Mouse (Mus musculus) limb, embryonic 13.5 days (tissue): ENCODE results near the gene Rapgef5. TPM values are rescaled to one million over a fixed set of nuclear protein-coding genes. Genes with fewer than 3 reads are reported as not detected.

Source experiments
- ATAC-seq: fragments of 200-750 bp; cut with Nextera tagmentation; 2 replicates; pipeline ENCODE4 v1.8.0; 2017; ENCODE audit warnings: low read depth, moderate number of reproducible peaks, moderate TSS enrichment; ENCODE audit not compliant: low FRiP score
- H3K27ac ChIP-seq: fragments of 300-500 bp; sonication (generic); 2 replicates; pipeline ENCODE4 v1.5.1; 2015; ENCODE audit warnings: inconsistent platforms, mild to moderate bottlenecking, moderate library complexity
- H3K27me3 ChIP-seq: fragments of 300-500 bp; sonication (generic); 2 replicates; pipeline ENCODE4 v1.6.1; 2015; ENCODE audit warnings: mild to moderate bottlenecking, inconsistent platforms
- H3K36me3 ChIP-seq: fragments of 300-500 bp; sonication (generic); 2 replicates; pipeline ENCODE4 v1.6.1; 2015; ENCODE audit warnings: inconsistent platforms, mild to moderate bottlenecking, moderate library complexity
- H3K4me1 ChIP-seq: fragments of 300-500 bp; sonication (generic); 2 replicates; pipeline ENCODE4 v1.6.1; 2015; ENCODE audit warnings: inconsistent platforms
- H3K4me2 ChIP-seq: fragments of 300-500 bp; sonication (generic); replicated peaks from 2 replicates; pipeline ENCODE4 v1.6.1; 2015; ENCODE audit warnings: inconsistent platforms, mild to moderate bottlenecking, moderate library complexity
- H3K4me3 ChIP-seq: fragments of 300-500 bp; sonication (generic); 2 replicates; pipeline ENCODE4 v1.5.1; 2015; ENCODE audit warnings: moderate library complexity, mild to moderate bottlenecking, inconsistent platforms
- H3K9ac ChIP-seq: fragments of 300-500 bp; sonication (generic); 2 replicates; pipeline ENCODE4 v1.6.1; 2015; ENCODE audit warnings: mild to moderate bottlenecking, inconsistent platforms
- H3K9me3 ChIP-seq: fragments of 300-500 bp; sonication (generic); 2 replicates; pipeline ENCODE4 v1.6.1; 2016; ENCODE audit warnings: inconsistent platforms
- WGBS: fragments of 180-500 bp; shearing (Covaris S2); methylation state at CpG from one replicate; pipeline ENCODE4 v1.1.7; 2015; 5-methylcytosine and 5-hydroxymethylcytosine counted together
- polyA plus RNA-seq: library from polyadenylated mRNA; unstranded; fragments of >200 nt; fragmentation: Nextera tagmentation; extraction: Ambion mirVana; gene quantifications from 2 replicates; pipeline ENCODE4 v1.2.1, GENCODE M21; 2015

Gene Rapgef5
- polyA plus RNA-seq, 1 experiment from 2014 or later: 7.6 TPM

DNA sequence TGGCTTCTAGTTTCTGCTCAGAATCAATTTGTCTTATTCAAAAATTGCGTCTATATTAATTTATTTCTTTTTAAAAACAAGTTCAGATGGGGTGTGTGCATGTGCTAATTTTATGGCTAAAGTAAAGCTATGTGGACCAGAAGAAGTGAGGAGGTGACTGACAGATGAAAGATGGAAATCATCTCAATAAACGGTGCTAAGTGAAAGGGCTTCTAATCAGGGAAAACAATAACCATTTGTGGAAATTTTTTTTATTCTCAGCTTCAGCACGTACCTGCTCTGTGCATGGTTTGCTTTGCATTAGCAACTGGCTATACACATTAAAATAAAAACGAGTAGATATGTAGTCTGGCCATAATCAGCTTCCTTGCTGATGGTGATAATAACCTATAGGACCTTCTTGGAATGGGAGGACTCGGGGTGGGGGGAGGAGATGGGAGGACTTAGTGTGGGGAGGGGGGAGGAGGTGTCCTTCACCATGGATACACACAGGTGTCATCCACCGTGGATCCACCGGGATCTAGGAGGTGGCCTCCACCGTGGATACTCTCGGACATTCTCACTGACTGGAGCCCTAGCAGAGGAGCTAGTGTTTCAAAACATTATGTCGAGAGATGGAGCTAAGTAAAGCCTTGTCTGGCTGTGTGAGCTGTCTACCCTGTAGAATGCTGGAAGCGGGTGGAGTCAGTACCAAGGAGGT is 221.2 kb downstream of the Rapgef5 start:
- Histone ChIP-seq H3K9me3 (no peaks in the 10 kb centered on the region), H3K4me1 (peaks cover 5% of the 10 kb centered on the region; the same call in 1 of the 2 replicates), H3K4me3 (no peak overlapping the region), H3K27ac (no peak overlapping the region), H3K4me2 (no peak overlapping the region), H3K36me3 (no peaks in the 10 kb centered on the region), H3K27me3 (no peaks in the 10 kb centered on the region), H3K9ac (no peak overlapping the region)
- 72% methylated on average over 11 of the region's 11 CpGs for WGBS
- ATAC-seq: no peak

DNA sequence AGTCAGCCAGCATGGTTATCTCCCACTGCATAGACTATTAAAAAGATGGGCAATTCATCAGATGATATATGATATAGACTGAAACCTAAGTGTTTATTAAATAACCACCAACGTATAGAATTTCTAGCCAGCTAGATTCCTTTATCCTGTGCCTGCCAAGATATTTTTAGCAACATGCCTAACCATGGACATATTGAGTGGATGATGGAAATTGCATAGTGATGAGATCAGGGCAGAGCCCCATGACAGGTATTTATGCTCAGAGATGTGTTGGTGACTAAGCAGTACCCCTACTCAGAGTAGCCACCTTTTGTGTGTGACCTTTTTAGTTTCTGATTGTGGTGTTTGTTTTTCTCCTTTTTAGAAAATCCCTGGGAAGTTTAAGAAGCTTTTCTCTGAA is 226.2 kb downstream of the Rapgef5 start:
- no peak for ATAC-seq
- Histone ChIP-seq H3K9ac (no peak overlapping the region), H3K36me3 (no peaks in the 10 kb centered on the region)

DNA sequence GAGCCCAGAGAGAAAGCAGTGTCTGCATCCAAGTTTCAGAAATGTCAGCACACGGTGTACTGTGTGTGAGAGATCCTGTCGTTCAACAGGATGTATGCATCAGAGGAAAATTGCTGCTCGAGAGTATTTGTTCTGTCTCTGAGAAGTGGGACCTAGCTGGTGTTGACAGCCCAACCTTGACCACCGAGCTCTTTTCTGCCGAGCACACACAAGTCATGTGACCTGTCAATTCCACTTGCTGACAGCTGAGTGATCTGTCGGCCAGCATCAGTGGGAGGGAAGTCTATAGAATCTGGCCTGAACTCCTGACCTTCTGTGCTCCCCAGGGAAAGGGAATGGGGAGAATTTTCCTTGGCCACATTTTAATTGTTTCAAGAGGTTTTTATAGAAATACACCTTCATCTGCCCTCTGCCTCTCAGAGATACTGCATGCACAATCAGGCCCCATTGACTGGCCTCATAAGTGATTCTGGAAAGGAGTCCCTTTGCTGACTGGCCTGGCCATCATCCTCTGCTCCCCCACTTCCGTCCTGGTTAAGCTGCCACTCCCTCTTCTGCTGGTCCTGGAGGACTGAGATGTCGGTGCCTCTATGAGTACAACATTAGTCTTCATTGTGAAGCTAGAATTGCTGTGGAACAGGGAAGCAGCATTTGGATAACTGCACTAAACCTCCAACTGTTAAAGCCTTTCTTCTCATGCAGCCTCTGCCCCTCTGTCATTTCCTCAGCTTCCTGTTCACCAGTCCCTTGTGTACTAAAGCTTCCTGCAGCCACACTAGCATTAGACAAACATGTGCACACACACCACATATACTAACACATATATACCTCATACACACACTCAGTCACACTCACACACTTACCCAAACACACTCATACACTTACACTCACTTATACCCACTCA is 228.6 kb downstream of the Rapgef5 start:
- Histone ChIP-seq H3K9me3 (no peaks in the 10 kb centered on the region), H3K4me1 (no peaks in the 10 kb centered on the region), H3K27me3 (no peaks in the 10 kb centered on the region), H3K27ac (no peak overlapping the region; the same call in 1 of the 2 replicates), H3K9ac (no peak overlapping the region), H3K4me3 (no peak overlapping the region), H3K36me3 (no peaks in the 10 kb centered on the region), H3K4me2 (no peak overlapping the region)
- ATAC-seq: no peak
- 41% methylated on average over 8 of the region's 8 CpGs for WGBS

More for the DNA sequence above, 226.2 kb downstream of the Rapgef5 start:
- H3K9me3 ChIP-seq: no peaks in the 10 kb centered on the region
- no peaks in the 10 kb centered on the region for H3K27me3 ChIP-seq
- H3K27ac ChIP-seq: no peak overlapping the region
- no peak overlapping the region for H3K4me3 ChIP-seq
- WGBS: 67% methylated on average over 1 of the region's 1 CpGs
- H3K4me2 ChIP-seq: no peak overlapping the region
- H3K4me1 ChIP-seq: no peaks in the 10 kb centered on the region

DNA sequence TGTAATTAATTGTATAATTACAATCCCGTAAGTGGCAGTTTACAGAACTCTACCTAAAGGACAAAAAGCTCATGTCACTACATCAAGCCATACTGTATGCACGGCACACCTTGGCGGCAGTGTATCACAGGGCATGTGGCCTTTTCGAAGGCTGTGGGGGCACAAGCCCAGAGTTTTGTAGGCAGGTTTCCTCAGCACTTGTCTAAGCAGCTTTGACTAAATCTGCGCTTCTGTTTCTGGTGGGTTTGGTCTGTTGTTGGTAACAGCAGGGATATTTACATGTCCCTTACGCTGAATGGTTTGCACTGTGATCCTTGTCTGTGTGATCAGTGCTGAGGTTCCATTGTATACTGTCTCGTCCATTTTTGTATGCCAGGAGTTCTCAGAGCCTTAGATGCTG is 230.3 kb downstream of the Rapgef5 start:
- Histone ChIP-seq H3K27ac (no peak overlapping the region), H3K27me3 (no peaks in the 10 kb centered on the region), H3K4me3 (no peak overlapping the region), H3K9me3 (no peaks in the 10 kb centered on the region), H3K9ac (no peak overlapping the region), H3K4me2 (no peak overlapping the region), H3K36me3 (no peaks in the 10 kb centered on the region), H3K4me1 (peaks cover 5% of the 10 kb centered on the region)
- 90% methylated on average over 7 of the region's 7 CpGs for WGBS
- ATAC-seq: no peak

DNA sequence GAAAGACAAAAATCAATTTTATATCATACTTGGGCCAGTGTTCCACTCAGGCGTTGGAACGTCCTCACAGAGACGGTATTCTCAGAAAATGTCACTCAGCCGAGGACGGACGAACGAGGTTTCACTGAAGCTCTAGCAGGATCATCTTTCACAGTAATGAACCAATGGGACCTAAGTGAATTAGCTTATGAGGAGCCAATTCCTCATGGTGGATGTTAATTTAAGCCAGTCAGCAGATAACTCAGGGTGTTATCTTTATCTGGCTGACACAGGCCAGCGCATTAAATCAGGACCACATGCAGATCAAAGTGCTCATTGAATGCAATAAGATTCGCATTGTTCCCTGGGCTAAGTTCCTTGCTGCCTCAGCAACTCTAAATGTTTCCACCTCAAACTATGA is 234.8 kb downstream of the Rapgef5 start:
- peak; percentile 16; the same call in 1 of the 2 replicates for ATAC-seq
- H3K27me3 ChIP-seq: 0 out of 2 replicates have a peak, but pooled peaks cover 3% of the 10 kb centered on the region
- H3K36me3 ChIP-seq: no peaks in the 10 kb centered on the region
- no peak overlapping the region for H3K4me3 ChIP-seq
- H3K4me1 ChIP-seq: peaks cover 18% of the 10 kb centered on the region
- no peak overlapping the region for H3K27ac ChIP-seq
- peak overlapping the region; percentile 43 for H3K4me2 ChIP-seq
- no peak overlapping the region for H3K9ac ChIP-seq
- WGBS: 18% methylated on average over 9 of the region's 9 CpGs
- no peaks in the 10 kb centered on the region for H3K9me3 ChIP-seq

DNA sequence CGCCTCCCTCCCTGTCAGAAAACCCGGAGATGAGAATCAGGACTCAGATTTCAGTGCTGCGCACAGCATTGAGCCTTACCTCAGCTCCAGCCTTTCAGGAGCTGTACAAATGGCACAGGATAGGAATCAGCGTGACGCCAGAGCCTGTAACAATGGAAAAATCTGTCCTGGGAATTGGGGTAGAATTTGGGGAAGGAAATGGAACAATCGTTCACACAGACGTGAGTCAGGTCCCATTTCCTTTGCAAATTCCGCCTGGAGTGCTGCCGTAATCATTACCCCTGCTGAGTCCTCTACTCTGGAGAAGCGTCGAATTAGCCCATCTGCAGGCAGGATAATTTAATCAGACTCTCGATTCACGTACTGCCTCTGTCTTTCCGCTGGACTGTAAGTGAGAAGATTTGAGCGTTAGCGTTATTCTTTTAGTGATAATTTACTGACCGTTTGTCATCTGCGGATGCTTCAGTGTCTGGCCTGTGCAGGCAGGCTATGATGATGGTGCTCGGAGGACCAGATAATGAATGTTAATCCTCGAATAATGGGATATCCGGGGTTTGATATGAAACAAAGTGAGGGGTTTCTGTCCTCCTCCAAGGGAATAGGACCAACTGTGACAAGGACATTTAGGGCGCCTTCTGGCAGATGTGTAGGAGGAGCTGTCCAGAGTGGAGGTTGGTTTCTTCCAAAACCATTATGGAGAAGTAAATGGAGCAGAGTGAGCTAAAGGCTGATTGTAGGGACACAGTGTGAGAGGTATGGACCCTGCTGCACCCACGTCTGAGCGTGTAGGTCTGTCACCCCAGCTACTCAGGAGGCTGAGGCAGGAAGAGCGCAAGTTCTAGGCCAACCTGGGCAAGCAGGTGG is 235.5 kb downstream of the Rapgef5 start:
- WGBS: 34% methylated on average over 25 of the region's 25 CpGs
- H3K4me1 ChIP-seq: peaks cover 23% of the 10 kb centered on the region
- ATAC-seq: peak; percentile 68; the same call in 1 of the 2 replicates
- H3K27ac ChIP-seq: peak overlapping the region; percentile 34; the same call in 1 of the 2 replicates
- peak overlapping the region; percentile 43 for H3K4me2 ChIP-seq
- no peak overlapping the region for H3K9ac ChIP-seq
- no peak overlapping the region for H3K4me3 ChIP-seq
- H3K36me3 ChIP-seq: no peaks in the 10 kb centered on the region
- 0 out of 2 replicates have a peak, but pooled peaks cover 3% of the 10 kb centered on the region for H3K27me3 ChIP-seq
- no peaks in the 10 kb centered on the region for H3K9me3 ChIP-seq

DNA sequence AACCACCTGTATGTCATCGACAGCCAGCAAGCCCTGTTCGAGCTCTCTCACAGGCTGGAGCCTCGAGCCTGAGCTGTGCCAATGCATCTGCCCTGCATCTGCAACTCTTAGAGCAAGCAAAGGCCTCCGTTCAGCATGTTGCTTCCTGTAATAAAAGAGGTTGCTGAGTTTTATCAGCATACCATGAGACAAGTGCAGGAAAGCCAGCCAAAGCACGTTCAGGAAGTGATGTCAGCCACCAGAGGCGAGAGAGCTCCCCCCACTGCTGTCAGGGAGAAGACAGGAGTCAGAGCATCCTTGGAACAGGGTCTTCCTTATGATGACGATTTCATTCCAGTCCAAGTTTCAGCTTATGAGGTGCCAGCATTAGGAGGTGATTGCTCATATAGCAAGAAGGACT is 239.7 kb downstream of the Rapgef5 start:
- peak; percentile 49; the same call in 1 of the 2 replicates for ATAC-seq
- H3K9ac ChIP-seq: no peak overlapping the region
- WGBS: 25% methylated on average over 7 of the region's 7 CpGs
- H3K4me3 ChIP-seq: no peak overlapping the region
- no peaks in the 10 kb centered on the region for H3K36me3 ChIP-seq
- H3K4me1 ChIP-seq: peaks cover 23% of the 10 kb centered on the region
- no peak overlapping the region for H3K27ac ChIP-seq
- H3K4me2 ChIP-seq: no peak overlapping the region
- H3K9me3 ChIP-seq: no peaks in the 10 kb centered on the region
- H3K27me3 ChIP-seq: 0 out of 2 replicates have a peak, but pooled peaks cover 3% of the 10 kb centered on the region

DNA sequence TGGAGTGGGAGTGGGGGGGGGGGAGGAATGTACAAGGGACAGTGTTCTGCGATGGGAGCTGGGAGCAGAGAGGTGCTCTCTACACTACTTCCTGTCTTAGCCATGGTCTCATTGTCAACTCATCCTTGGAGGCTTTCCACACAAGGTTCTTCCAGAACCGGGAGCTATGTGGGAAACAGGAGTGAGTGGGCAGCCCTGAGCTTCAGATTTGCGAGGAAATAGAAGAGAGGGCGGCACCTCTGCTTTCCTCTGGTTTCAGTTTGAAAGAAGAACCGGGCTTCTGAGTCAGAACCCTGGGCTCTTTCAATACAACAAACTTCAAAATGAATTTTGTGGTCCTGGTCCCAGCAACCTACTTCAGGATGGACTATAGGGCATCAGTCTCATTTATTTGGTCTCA is 244.1 kb downstream of the Rapgef5 start:
- no peak overlapping the region for H3K4me3 ChIP-seq
- WGBS: 81% methylated on average over 5 of the region's 5 CpGs
- no peak for ATAC-seq

DNA sequence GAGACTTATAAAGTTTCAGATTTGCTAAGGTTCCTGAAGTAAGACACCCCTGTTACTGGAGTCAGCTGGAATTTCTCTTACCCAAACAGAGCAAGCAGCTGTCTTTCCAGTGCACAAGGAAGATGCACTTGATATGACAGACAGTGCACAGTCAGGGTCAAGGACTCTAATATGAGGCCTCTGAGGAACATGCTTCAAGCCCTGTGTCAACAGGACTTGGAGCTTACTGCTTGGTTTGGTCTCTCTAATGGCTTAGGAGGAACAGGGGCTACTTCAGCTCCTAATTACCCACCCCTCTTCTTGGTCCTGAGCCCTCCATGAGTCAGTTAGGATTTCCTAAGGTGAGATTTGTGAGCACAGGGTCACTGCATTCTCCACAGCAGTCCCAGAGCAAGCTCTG is 244.6 kb downstream of the Rapgef5 start:
- Histone ChIP-seq H3K27ac (no peak overlapping the region), H3K4me1 (peaks cover 14% of the 10 kb centered on the region), H3K27me3 (0 out of 2 replicates have a peak, but pooled peaks cover 2% of the 10 kb centered on the region), H3K9ac (no peak overlapping the region), H3K36me3 (no peaks in the 10 kb centered on the region), H3K9me3 (no peaks in the 10 kb centered on the region), H3K4me2 (no peak overlapping the region), H3K4me3 (no peak overlapping the region)
- no peak for ATAC-seq

More for the DNA sequence above, 244.1 kb downstream of the Rapgef5 start:
- Histone ChIP-seq H3K9ac (no peak overlapping the region), H3K27me3 (0 out of 2 replicates have a peak, but pooled peaks cover 2% of the 10 kb centered on the region), H3K27ac (no peak overlapping the region), H3K36me3 (no peaks in the 10 kb centered on the region), H3K4me1 (peaks cover 18% of the 10 kb centered on the region), H3K4me2 (no peak overlapping the region), H3K9me3 (no peaks in the 10 kb centered on the region)

DNA sequence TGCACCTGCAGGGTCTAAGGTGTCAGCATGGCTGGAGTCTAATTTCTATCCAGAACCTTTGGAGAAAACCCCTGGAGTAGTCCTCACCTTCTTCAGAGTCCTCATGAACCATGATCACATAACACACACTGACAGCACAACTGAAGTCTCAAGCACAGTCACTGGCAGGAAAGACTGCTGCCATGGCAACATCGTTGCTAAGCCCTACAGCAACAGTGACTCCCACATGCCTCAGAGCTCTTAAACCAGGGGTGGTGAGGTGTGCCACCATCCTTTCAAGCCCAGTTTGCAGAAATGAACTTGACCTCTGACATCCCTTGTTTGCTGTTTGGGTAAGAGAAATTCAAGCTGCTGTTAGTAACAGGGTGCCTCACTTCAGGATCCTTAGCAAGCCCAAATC is 245.4 kb downstream of the Rapgef5 start:
- Histone ChIP-seq H3K36me3 (no peaks in the 10 kb centered on the region), H3K27ac (no peak overlapping the region), H3K27me3 (0 out of 2 replicates have a peak, but pooled peaks cover 2% of the 10 kb centered on the region), H3K9ac (no peak overlapping the region), H3K4me1 (peaks cover 8% of the 10 kb centered on the region), H3K9me3 (no peaks in the 10 kb centered on the region), H3K4me2 (no peak overlapping the region), H3K4me3 (no peak overlapping the region)
- ATAC-seq: no peak
- 57% methylated on average over 1 of the region's 1 CpGs for WGBS

DNA sequence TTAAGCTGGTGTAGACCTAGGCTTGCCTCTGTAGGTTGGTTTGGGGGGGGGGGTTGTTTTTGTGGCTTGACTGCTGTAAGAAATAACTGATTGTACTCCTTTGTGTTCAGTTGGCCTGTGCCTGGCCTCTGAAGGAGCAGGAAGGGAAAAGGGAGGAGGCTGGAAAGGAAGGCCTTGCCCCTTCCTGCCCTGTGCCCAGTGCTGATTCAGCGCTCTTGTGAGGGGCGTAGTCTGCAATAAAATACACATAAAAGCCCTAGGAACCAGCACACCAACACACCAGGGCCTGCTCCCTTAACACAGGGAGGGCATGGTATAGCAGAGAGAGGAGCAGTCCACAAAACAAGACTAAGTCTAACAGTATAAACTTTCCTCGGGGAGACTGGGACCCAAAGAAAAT is 247.0 kb downstream of the Rapgef5 start:
- 0 out of 2 replicates have a peak, but pooled peaks cover 2% of the 10 kb centered on the region for H3K27me3 ChIP-seq
- H3K27ac ChIP-seq: no peak overlapping the region
- no peaks in the 10 kb centered on the region for H3K9me3 ChIP-seq
- no peak overlapping the region for H3K4me3 ChIP-seq
- peaks cover 8% of the 10 kb centered on the region for H3K4me1 ChIP-seq
- no peak overlapping the region for H3K4me2 ChIP-seq
- H3K36me3 ChIP-seq: no peaks in the 10 kb centered on the region
- H3K9ac ChIP-seq: no peak overlapping the region
- ATAC-seq: peak; percentile 21; the same call in 1 of the 2 replicates
- WGBS: 29% methylated on average over 3 of the region's 3 CpGs
